Mouse (Mus musculus) cerebellum, adult 2 months (tissue): Measurements from ENCODE around the gene Tmem254b.
"Not testable (repeated sequence)": the region's sequence is repeated elsewhere in the genome, so short reads cannot be mapped to it uniquely, and the experiment has no call there.

ENCODE experiments used
- CTCF ChIP-seq: fragments of 200-500 bp; IDR thresholded peaks from 2 replicates; pipeline ENCODE4 v1.5.1; 2011; ENCODE audit warnings: low read depth, mild to moderate bottlenecking, control low read depth, low read length, moderate library complexity, borderline replicate concordance; ENCODE audit not compliant: insufficient read depth
- POLR2A ChIP-seq: fragments of 200-500 bp; IDR thresholded peaks from 2 replicates; pipeline ENCODE4 v1.6.1; 2011; ENCODE audit warnings: low read length, control low read depth, borderline replicate concordance; ENCODE audit not compliant: insufficient read depth

GRCm38 (mm10) chr14:26182380-26182779 is 24.5 kb downstream of the Tmem254b start, which contains the start of gene Plac9b:
- TF ChIP-seq CTCF, POLR2A: not testable (repeated sequence)
